Mouse (Mus musculus): ENCODE data around the gene 1700011L22Rik. TPM values are rescaled to one million over a fixed set of nuclear protein-coding genes. Genes with fewer than 3 reads are reported as not detected.

The 1700011L22Rik gene
- polyA plus RNA-seq, 1 experiment from 2014 or later: not detected

DNA sequence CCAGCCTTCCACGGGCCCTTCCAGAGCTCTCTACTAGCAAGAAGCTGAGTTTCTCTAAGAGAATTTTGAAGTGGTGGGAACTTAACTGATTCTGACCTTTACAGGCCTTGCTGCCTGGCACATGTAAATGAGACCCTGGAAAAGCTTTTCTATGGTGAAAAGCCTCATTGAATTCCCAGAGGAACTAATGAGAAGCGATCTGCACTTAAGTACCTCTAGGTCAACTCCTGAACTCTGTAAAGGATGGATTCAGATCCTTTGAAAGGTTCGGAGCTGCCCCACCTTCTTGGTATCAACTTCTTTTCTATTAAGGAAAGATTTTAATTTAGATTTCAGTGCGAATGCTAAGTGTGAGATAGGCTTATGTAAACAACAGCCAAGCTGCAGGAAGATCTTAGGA is 72.4 kb downstream of the 1700011L22Rik start:
- no peak for DNase-seq (ENCODE audit: low spot score)

DNA sequence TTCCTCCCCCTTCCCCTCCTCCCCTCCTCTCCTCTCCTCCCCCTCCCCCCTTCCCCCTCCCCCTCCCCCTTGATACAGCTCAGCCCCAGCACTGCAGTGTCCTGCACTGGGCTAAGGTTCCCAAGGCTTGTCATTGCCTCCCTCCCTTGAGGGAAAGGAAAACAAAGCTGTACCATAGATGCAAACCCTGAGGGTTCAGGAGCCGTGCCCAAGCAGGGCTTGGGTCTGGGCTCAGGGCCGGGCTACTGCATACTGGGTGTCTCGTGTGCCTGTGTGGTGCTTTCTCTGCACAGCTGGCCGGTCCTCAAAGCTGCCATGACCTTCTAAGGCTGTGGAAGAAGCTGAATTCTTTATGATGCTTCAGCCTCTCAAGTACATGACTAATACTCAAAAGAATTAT is 74.8 kb downstream of the 1700011L22Rik start:
- DNase-seq (ENCODE audit: low spot score): no peak

DNA sequence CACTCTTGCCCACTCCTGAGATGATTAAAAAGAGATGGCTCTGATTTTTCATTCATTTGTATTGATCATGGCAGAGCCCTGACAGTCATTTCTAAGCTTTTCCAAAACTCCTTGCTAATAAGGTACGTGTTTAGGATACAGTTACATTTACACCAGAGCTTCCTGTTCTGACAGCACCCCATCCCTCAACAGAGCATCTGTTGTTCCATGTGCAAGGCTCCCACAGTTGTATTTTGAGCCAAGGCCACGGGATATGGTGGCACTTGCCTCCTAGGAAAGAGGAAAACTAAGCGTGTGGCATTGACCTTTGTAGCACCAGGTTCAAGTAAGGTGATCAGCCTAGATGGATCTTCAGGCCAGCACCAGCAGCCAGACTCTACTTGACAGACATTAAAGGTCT is 83.1 kb downstream of the 1700011L22Rik start:
- DNase-seq (ENCODE audit: low spot score): no peak

DNA sequence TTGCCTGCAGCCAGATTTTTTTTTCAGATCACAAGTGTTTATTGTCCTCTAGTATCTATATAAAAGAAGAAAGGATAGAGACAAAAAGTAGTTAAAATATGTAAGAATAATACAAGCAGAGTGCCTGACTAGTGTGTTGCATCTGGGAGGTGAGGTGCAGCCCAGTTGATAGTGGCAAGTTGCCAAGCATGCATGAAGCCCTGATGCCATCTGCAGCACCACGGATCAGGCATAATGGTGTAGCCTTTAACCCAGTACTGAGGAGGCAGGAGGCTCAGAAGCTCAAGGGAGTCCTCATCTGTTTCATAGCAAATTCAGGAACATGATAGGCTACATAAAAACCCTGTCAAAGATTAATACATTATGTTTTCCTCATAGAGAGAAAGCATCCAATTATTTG is 84.0 kb downstream of the 1700011L22Rik start:
- no peak for DNase-seq (ENCODE audit: low spot score)

DNA sequence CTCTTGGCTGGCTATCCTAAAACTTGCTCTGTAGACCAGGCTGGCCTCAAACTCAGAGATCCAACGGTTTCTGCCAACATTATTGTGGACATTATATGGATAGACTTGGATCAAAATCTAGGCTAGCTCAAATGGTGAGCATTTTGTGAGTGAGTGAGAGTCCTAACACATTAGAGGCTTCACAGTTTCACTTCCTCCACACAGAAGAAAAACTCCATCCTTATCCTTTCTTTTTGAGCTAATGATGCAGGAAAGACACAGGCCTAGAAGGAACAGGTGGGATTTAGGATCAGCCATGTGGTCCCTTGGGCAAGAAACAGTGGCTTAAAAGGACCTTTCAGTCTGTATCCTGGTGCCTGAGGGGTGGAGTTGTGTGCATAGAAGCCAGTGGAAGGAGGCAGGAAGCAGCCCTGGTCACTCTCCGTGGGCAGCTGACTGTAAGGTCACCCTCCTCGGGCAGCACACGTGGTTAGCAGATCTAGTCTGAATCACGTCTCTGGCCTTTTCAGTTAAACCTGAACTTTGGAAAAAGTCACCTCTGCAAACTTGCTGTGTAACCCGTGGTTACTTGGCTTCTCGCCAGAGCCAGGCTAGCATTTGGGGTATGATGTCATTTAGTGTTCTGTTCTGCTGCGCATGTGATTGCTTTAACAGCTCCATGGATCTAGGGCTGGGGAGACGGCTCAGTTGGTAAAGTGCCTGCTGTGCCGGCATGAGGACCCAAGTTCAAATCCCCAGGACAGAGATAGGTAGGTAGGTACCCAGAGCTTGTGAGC is 85.6 kb downstream of the 1700011L22Rik start:
- DNase-seq (ENCODE audit: low spot score): no peak

DNA sequence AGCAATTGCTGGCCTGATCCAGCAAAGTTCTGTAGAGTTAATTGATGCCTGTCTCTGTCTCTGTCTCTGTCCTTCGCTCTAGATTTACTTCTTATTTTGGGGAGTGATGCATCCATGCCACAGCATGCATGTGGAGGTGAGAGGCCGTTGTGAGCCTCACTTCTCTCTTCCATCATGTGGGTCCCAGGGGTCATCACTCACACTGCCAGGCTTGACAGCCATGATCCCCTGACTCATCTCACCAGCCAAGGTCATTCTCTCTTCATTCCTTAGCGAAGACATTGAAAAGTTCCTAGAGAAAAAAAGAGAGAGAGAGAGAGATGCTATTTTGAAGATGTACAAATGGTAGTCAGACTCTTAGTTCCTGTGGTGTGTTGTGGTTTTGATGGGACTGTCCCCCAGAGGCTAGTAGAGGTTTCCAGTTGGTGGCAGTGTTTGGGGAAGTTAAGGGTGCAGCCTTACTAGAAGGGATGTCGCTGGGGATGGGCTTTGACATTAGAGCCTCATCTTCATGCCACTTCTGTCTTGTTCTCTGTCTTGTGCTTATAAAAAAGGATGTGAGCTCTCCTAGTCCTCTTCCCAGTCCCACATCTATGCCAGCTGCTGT is 87.1 kb downstream of the 1700011L22Rik start:
- DNase-seq (ENCODE audit: low spot score): no peak

Other genes with a start within 250 kb of the 1700011L22Rik start
- gene Zfp827, start 220.1 kb downstream of the 1700011L22Rik start, polyA plus RNA-seq (2015; fragmentation: Nextera tagmentation; extraction: Ambion mirVana): 1.7 and 2.0 TPM in 2 replicates
- 6.9 and 8.8 TPM in 2 replicates for gene Mmaa, start 46.4 kb upstream of the 1700011L22Rik start, polyA plus RNA-seq (2015; fragmentation: Nextera tagmentation; extraction: Ambion mirVana)
- 25.4 and 26.5 TPM in 2 replicates for gene Smad1, start 150.9 kb upstream of the 1700011L22Rik start, polyA plus RNA-seq (2015; fragmentation: Nextera tagmentation; extraction: Ambion mirVana)